Mouse (Mus musculus): Measurements from ENCODE around the gene Naa20. TPM values are rescaled to one million over a fixed set of nuclear protein-coding genes. Genes with fewer than 3 reads are reported as not detected.
"Not testable (repeated sequence)": the region's sequence is repeated elsewhere in the genome, so short reads cannot be mapped to it uniquely, and the experiment has no call there.

Naa20 gene
- polyA plus RNA-seq, 1 experiment from 2014 or later: 134 TPM

- 20% methylated on average over 12 of the region's 12 CpGs for WGBS
- ATAC-seq (ENCODE audit: low FRiP score, low TSS enrichment) (no peak), DNase-seq (ENCODE audit: low spot score) (no peak)
Observed at GRCm38 (mm10) chr2:145903983-145904616, 2.2 kb downstream of the Naa20 start.

GRCm38 (mm10) chr2:145905156-145905555, 3.3 kb downstream of the Naa20 start:
- ATAC-seq (ENCODE audit: low FRiP score, low TSS enrichment): peak; percentile 43; the same call in 1 of the 2 replicates
- 55% methylated on average over 6 of the region's 6 CpGs for WGBS
- DNase-seq (ENCODE audit: low spot score): peak; percentile 39

More at GRCm38 (mm10) chr2:145903983-145904616, 2.2 kb downstream of the Naa20 start:
- peak overlapping the region; percentile 58 for H3K4me2 ChIP-seq (replicated peaks; ENCODE audit: low read depth)
- H3K36me3 ChIP-seq (ENCODE audit: control insufficient read depth, insufficient read depth, low read length): peaks cover 3% of the 10 kb centered on the region
- no peaks in the 10 kb centered on the region for H3K9me3 ChIP-seq (ENCODE audit: control insufficient read depth, low read length)
- TF ChIP-seq CTCF (IDR thresholded peaks at IDR 0.05; ENCODE audit: low read depth) (no peak), EP300 (optimal IDR thresholded peaks at IDR 0.05) (no peak)
- no peak overlapping the region; the same call in 1 of the 2 replicates for H3K27ac ChIP-seq (replicated peaks)
- H3K4me3 ChIP-seq (ENCODE audit: low read depth, low read length): peak overlapping the region; percentile 98
- 0 out of 2 replicates have a peak, but pooled peaks cover 5% of the 10 kb centered on the region for H3K4me1 ChIP-seq (replicated peaks; ENCODE audit: control insufficient read depth, insufficient read depth)
- no peaks in the 10 kb centered on the region for H3K27me3 ChIP-seq (ENCODE audit: control insufficient read depth, insufficient read depth, low read length)
- H3K9ac ChIP-seq (ENCODE audit: low read length): peak overlapping the region; percentile 91

GRCm38 (mm10) chr2:145905884-145906283, 4.0 kb downstream of the Naa20 start:
- not testable (repeated sequence) for ATAC-seq (ENCODE audit: low FRiP score, low TSS enrichment); H3K27me3 ChIP-seq (ENCODE audit: control insufficient read depth, insufficient read depth, low read length); H3K4me3 ChIP-seq (ENCODE audit: low read depth, low read length)

More at GRCm38 (mm10) chr2:145905156-145905555, 3.3 kb downstream of the Naa20 start:
- Histone ChIP-seq H3K27ac (replicated peaks) (0 out of 2 replicates have a peak overlapping the region, but pooled peaks have one; percentile 45), H3K4me1 (replicated peaks; ENCODE audit: control insufficient read depth, insufficient read depth) (0 out of 2 replicates have a peak, but pooled peaks cover 5% of the 10 kb centered on the region), H3K9me3 (ENCODE audit: control insufficient read depth, low read length) (no peaks in the 10 kb centered on the region), H3K9ac (ENCODE audit: low read length) (no peak overlapping the region), H3K4me3 (ENCODE audit: low read depth, low read length) (no peak overlapping the region), H3K4me2 (replicated peaks; ENCODE audit: low read depth) (0 out of 2 replicates have a peak overlapping the region, but pooled peaks have one; percentile 11), H3K36me3 (ENCODE audit: control insufficient read depth, insufficient read depth, low read length) (peaks cover 3% of the 10 kb centered on the region), H3K27me3 (ENCODE audit: control insufficient read depth, insufficient read depth, low read length) (no peaks in the 10 kb centered on the region)
- TF ChIP-seq CTCF (IDR thresholded peaks at IDR 0.05; ENCODE audit: low read depth) (no peak), EP300 (optimal IDR thresholded peaks at IDR 0.05) (no peak)

GRCm38 (mm10) chr2:145920941-145921650, 19.2 kb downstream of the Naa20 start:
- WGBS: 82% methylated on average over 8 of the region's 8 CpGs
- no peak overlapping the region for H3K9ac ChIP-seq (ENCODE audit: low read length)
- ATAC-seq (ENCODE audit: low FRiP score, low TSS enrichment): no peak

More at GRCm38 (mm10) chr2:145905884-145906283, 4.0 kb downstream of the Naa20 start:
- DNase-seq (ENCODE audit: low spot score); H3K27ac ChIP-seq (replicated peaks); H3K9me3 ChIP-seq (ENCODE audit: control insufficient read depth, low read length); H3K4me2 ChIP-seq (replicated peaks; ENCODE audit: low read depth); H3K4me1 ChIP-seq (replicated peaks; ENCODE audit: control insufficient read depth, insufficient read depth); H3K9ac ChIP-seq (ENCODE audit: low read length); H3K36me3 ChIP-seq (ENCODE audit: control insufficient read depth, insufficient read depth, low read length): not testable (repeated sequence)
- peak; percentile 56 for TF ChIP-seq CTCF (IDR thresholded peaks at IDR 0.05; ENCODE audit: low read depth)
- WGBS: 40% methylated on average over 4 of the region's 4 CpGs

GRCm38 (mm10) chr2:145934339-145935231, 32.7 kb downstream of the Naa20 start, which contains the start of the genes Cfap61 and Crnkl1:
Gene Cfap61, plus strand, starts transcription at chr2:145934784.
Gene Crnkl1, minus strand, starts transcription at chr2:145935014.
- Histone ChIP-seq H3K9ac (ENCODE audit: low read length) (peak within 1 kb of the TSS; percentile 76), H3K27me3 (ENCODE audit: control insufficient read depth, insufficient read depth, low read length) (no peaks in the 10 kb centered on the region), H3K4me3 (ENCODE audit: low read depth, low read length) (peak within 1 kb of the TSS; percentile 79), H3K36me3 (ENCODE audit: control insufficient read depth, insufficient read depth, low read length) (0 out of 2 replicates have a peak, but pooled peaks cover 2% of the 10 kb centered on the region), H3K27ac (replicated peaks) (0 out of 2 replicates have a peak within 1 kb of the TSS, but pooled peaks have one; percentile 58), H3K9me3 (ENCODE audit: control insufficient read depth, low read length) (no peaks in the 10 kb centered on the region), H3K4me1 (replicated peaks; ENCODE audit: control insufficient read depth, insufficient read depth) (no peaks in the 10 kb centered on the region), H3K4me2 (replicated peaks; ENCODE audit: low read depth) (peak within 1 kb of the TSS; percentile 59)
- ATAC-seq (ENCODE audit: low FRiP score, low TSS enrichment): peak; percentile 99
- TF ChIP-seq EP300 (optimal IDR thresholded peaks at IDR 0.05): no peak
- TF ChIP-seq CTCF (IDR thresholded peaks at IDR 0.05; ENCODE audit: low read depth): no peak
- under 1% methylated on average over 61 of the region's 61 CpGs for WGBS
- DNase-seq (ENCODE audit: low spot score): peak; percentile 94

More at GRCm38 (mm10) chr2:145920941-145921650, 19.2 kb downstream of the Naa20 start:
- TF ChIP-seq CTCF (IDR thresholded peaks at IDR 0.05; ENCODE audit: low read depth) (peak; percentile 47), EP300 (optimal IDR thresholded peaks at IDR 0.05) (no peak)
- peaks cover 20% of the 10 kb centered on the region for H3K36me3 ChIP-seq (ENCODE audit: control insufficient read depth, insufficient read depth, low read length)
- H3K27ac ChIP-seq (replicated peaks): no peak overlapping the region
- H3K4me3 ChIP-seq (ENCODE audit: low read depth, low read length): no peak overlapping the region
- H3K9me3 ChIP-seq (ENCODE audit: control insufficient read depth, low read length): no peaks in the 10 kb centered on the region
- no peak for DNase-seq (ENCODE audit: low spot score)
- no peak overlapping the region for H3K4me2 ChIP-seq (replicated peaks; ENCODE audit: low read depth)
- no peaks in the 10 kb centered on the region for H3K27me3 ChIP-seq (ENCODE audit: control insufficient read depth, insufficient read depth, low read length)
- no peaks in the 10 kb centered on the region for H3K4me1 ChIP-seq (replicated peaks; ENCODE audit: control insufficient read depth, insufficient read depth)
